Mouse (Mus musculus) urinary bladder, postnatal 14 days (tissue): Measurements from ENCODE around the gene Aplp2.

Experiments
- DNase-seq: peaks from one replicate; pipeline ENCODE4 v3.0.0; 2021; ENCODE audit warnings: low spot score

Gene Aplp2

GRCm38 (mm10) chr9:31225808-31226207 lies 14.2 kb upstream of the Aplp2 start:
- DNase-seq, result no peak

GRCm38 (mm10) chr9:31223475-31223874 lies 11.9 kb upstream of the Aplp2 start:
- no peak for DNase-seq

GRCm38 (mm10) chr9:31221170-31221569 lies 9.6 kb upstream of the Aplp2 start:
- DNase-seq, result no peak

- peak; percentile 60 for DNase-seq
Observed at GRCm38 (mm10) chr9:31217631-31218380, 6.2 kb upstream of the Aplp2 start.

GRCm38 (mm10) chr9:31212500-31213008 lies 939 bp upstream of the Aplp2 start:
- DNase-seq, result peak; percentile 39

- peak; percentile 43 for DNase-seq
Observed at GRCm38 (mm10) chr9:31210749-31211689, 596 bp downstream of the Aplp2 start.

- no peak for DNase-seq
Observed at GRCm38 (mm10) chr9:31210163-31210562, 1.5 kb downstream of the Aplp2 start.

- no peak for DNase-seq
Observed at GRCm38 (mm10) chr9:31209502-31209901, 2.1 kb downstream of the Aplp2 start.

GRCm38 (mm10) chr9:31207732-31208131 lies 3.9 kb downstream of the Aplp2 start:
- DNase-seq, result no peak

- peak; percentile 74 for DNase-seq
Observed at GRCm38 (mm10) chr9:31204722-31205121, 6.9 kb downstream of the Aplp2 start.

GRCm38 (mm10) chr9:31203571-31204210 lies 7.9 kb downstream of the Aplp2 start:
- DNase-seq, result no peak

- no peak for DNase-seq
Observed at GRCm38 (mm10) chr9:31203068-31203467, 8.5 kb downstream of the Aplp2 start.

GRCm38 (mm10) chr9:31198614-31199013 lies 13.0 kb downstream of the Aplp2 start:
- no peak for DNase-seq

GRCm38 (mm10) chr9:31197782-31198181 lies 13.8 kb downstream of the Aplp2 start:
- DNase-seq, result no peak

GRCm38 (mm10) chr9:31196742-31197141 lies 14.9 kb downstream of the Aplp2 start:
- DNase-seq, result no peak

GRCm38 (mm10) chr9:31195573-31195972 lies 16.0 kb downstream of the Aplp2 start:
- no peak for DNase-seq

- DNase-seq, result no peak
Observed at GRCm38 (mm10) chr9:31192378-31192777, 19.2 kb downstream of the Aplp2 start.

- no peak for DNase-seq
Observed at GRCm38 (mm10) chr9:31191543-31191942, 20.1 kb downstream of the Aplp2 start.

GRCm38 (mm10) chr9:31189194-31189593 lies 22.4 kb downstream of the Aplp2 start:
- DNase-seq, result no peak

GRCm38 (mm10) chr9:31184439-31184838 lies 27.2 kb downstream of the Aplp2 start:
- no peak for DNase-seq

- no peak for DNase-seq
Observed at GRCm38 (mm10) chr9:31183061-31183460, 28.6 kb downstream of the Aplp2 start.
